In the genomic region with DNA sequence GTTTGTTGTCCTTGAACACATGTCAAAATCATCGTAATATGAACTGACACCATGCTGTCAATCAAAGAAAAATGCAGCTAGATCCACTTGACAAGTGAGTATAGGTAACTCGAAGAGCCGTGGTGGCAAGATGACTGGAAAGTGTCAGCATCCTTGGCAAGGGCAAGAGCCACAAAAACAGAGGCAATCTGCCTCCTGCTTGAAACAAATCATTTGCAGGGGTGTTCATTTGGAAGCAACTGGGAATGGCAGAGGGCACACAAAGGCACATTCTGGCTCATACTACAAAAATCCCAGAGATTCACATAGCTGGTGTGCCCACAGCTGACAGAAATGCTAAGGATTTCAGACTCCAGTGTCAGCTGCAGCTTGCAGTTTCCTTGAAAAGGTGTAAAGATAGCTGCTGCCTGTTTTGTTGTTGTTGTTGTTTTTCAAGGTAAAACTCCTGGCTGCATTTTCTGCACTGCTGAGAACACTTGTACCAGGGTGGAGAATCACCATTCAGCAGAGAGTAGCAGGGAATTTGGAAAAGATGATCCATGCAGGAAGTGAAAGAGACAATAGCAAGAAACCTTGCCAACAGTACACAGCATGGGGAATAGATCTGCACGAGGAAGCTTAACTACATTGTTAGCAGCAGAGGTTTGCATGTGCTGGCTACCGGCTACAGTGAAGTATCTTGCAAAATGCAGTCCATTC, we compare ENCODE assay signal across 11 mouse cellular contexts. TPM values are rescaled to one million over a fixed set of nuclear protein-coding genes. Genes with fewer than 3 reads are reported as not detected.
DNase-seq lines count a peak whose midpoint lies in the region; ATAC-seq and TF ChIP-seq lines count a peak whose summit lies in the region.
"Had no signal": no experiment of that assay in that cellular context is flagged by ENCODE, and none has a peak within 500 bp of the region (broad histone marks: within the 10 kb centered on the region; RNA-seq: fewer than 3 reads in every experiment).

No protein-coding gene starts in this region.

- H3K9me3 ChIP-seq in hindbrain, embryonic 16.5 days (ENCODE audit: control insufficient read depth, low read length): no peaks in the 10 kb centered on the region
- H3K9me3 ChIP-seq in hindbrain, embryonic 12.5 days (replicated peaks): no peaks in the 10 kb centered on the region
- H3K9me3 ChIP-seq: heart, embryonic 10.5 days had no signal

- peak; percentile 75 for ATAC-seq in hindbrain, embryonic 16.5 days
- ATAC-seq in hindbrain, embryonic 12.5 days (ENCODE audit: low FRiP score): no peak
- no peak for ATAC-seq in CD4-positive, CD25-positive, alpha-beta regulatory T cell, adult 4 months
- ATAC-seq: Patski had no signal

- H3K27me3 ChIP-seq in hindbrain, embryonic 16.5 days (replicated peaks; ENCODE audit: control insufficient read depth, insufficient read depth, low read length): no peaks in the 10 kb centered on the region
- no peaks in the 10 kb centered on the region for H3K27me3 ChIP-seq in hindbrain, embryonic 12.5 days

- WGBS in hindbrain, embryonic 16.5 days: 57% methylated on average over 5 of the region's 5 CpGs
- WGBS in hindbrain, embryonic 12.5 days: 82% methylated on average over 5 of the region's 5 CpGs

- peak overlapping the region; percentile 33 for H3K27ac ChIP-seq in hindbrain, embryonic 16.5 days (ENCODE audit: low read depth, low read length)
- no peak overlapping the region for H3K27ac ChIP-seq in hindbrain, embryonic 12.5 days
- H3K27ac ChIP-seq in cortical plate, adult 2 months (ENCODE audit: insufficient read depth, low read length): peak overlapping the region; percentile 40; the same call in 1 of the 2 replicates
- H3K27ac ChIP-seq: heart, embryonic 10.5 days had no signal

- no peaks in the 10 kb centered on the region for H3K36me3 ChIP-seq in hindbrain, embryonic 16.5 days (ENCODE audit: control insufficient read depth, insufficient read depth, low read length)
- H3K36me3 ChIP-seq in hindbrain, embryonic 12.5 days: no peaks in the 10 kb centered on the region
- H3K36me3 ChIP-seq: heart, embryonic 10.5 days had no signal

- no peak for TF ChIP-seq POLR2A in cortical plate, adult 2 months (IDR thresholded peaks at IDR 0.05; ENCODE audit: extremely low read depth, insufficient read depth, low read length)

- no peak overlapping the region for H3K4me3 ChIP-seq in hindbrain, embryonic 16.5 days (ENCODE audit: low read length)
- no peak overlapping the region for H3K4me3 ChIP-seq in hindbrain, embryonic 12.5 days
- H3K4me3 ChIP-seq in cortical plate, adult 2 months (ENCODE audit: insufficient read depth, low read length): no peak overlapping the region
- H3K4me3 ChIP-seq: heart, embryonic 10.5 days had no signal

- H3K4me1 ChIP-seq in hindbrain, embryonic 16.5 days (ENCODE audit: control insufficient read depth, insufficient read depth, low read depth, low read length): peaks cover 3% of the 10 kb centered on the region; the same call in 1 of the 2 replicates
- H3K4me1 ChIP-seq in hindbrain, embryonic 12.5 days: no peaks in the 10 kb centered on the region
- peaks cover 12% of the 10 kb centered on the region for H3K4me1 ChIP-seq in cortical plate, adult 2 months (ENCODE audit: control insufficient read depth, insufficient read depth, low read length)
- H3K4me1 ChIP-seq: heart, embryonic 10.5 days had no signal

- H3K9ac ChIP-seq in hindbrain, embryonic 16.5 days (ENCODE audit: low read depth, low read length): no peak overlapping the region
- H3K9ac ChIP-seq in hindbrain, embryonic 12.5 days: no peak overlapping the region
- H3K9ac ChIP-seq: lung, embryonic 14.5 days had no signal

- no peak for TF ChIP-seq CTCF in cortical plate, adult 2 months (IDR thresholded peaks at IDR 0.05; ENCODE audit: extremely low read depth, insufficient read depth, low read length)

- H3K4me2 ChIP-seq in hindbrain, embryonic 16.5 days (ENCODE audit: low read length): no peak overlapping the region
- H3K4me2 ChIP-seq in hindbrain, embryonic 12.5 days (replicated peaks): no peak overlapping the region
- H3K4me2 ChIP-seq: lung, embryonic 14.5 days had no signal

- peak; percentile 67 for DNase-seq in brain, adult 2 months (ENCODE audit: low read depth, low spot score)
- peak; percentile 41 for DNase-seq in cerebellum, adult 11-12 months
- no peak for DNase-seq in heart, adult 8-10 months (ENCODE audit: low spot score)
- DNase-seq: gastrocnemius, postnatal 10 days; lung, embryonic 14.5 days had no signal

RNA-seq across cellular contexts. Expression of a gene that starts 52.4 kb away (rescaled TPM):
- 8.9 and 9.8 TPM in 2 replicates for polyA plus RNA-seq in hindbrain, embryonic 16.5 days (2015; fragmentation: Nextera tagmentation; extraction: Ambion mirVana)
- 2.5 and 3.0 TPM in 2 replicates for polyA plus RNA-seq in hindbrain, embryonic 12.5 days (2016; fragmentation: Nextera tagmentation; extraction: Ambion mirVana)
- 86.7 and 90.1 TPM in 2 replicates for polyA plus RNA-seq in cortical plate, adult 2 months (2012; rRNA removed)
- polyA plus RNA-seq in CD4-positive, CD25-positive, alpha-beta regulatory T cell, adult 4 months (2017; shearing (Covaris generic)): not detected
- total RNA-seq in heart, adult 8-10 months (2022): 1 to 10 TPM; 5.1 to 6.3 (median 5.9) TPM
- polyA plus RNA-seq: Patski had no signal
